Mouse (Mus musculus): ENCODE results near the gene Olfr1051.

DNA sequence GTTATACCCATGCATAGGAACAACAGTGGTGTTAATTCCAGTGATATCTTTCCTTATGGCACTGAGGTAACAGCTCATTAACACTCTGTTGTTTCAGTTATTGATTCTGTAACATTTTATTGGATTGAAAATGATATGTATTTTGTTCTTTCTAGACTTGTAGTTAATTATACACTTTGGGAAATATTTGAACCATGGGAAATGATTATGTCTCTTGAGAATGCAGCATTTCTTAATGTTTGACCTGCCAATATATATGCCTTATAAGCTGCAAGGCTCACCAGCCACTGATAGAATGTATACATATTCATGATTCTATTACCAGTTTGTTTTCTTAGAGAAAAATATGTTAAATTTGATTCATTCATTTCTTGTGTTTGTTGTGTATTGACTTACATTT, 13.3 kb upstream of the Olfr1051 start, which contains the start of gene Olfr1052:
- TF ChIP-seq POLR2A (IDR thresholded peaks at IDR 0.05; ENCODE audit: low read depth, low read length), result no peak
- no peak for TF ChIP-seq CTCF (IDR thresholded peaks at IDR 0.05; ENCODE audit: extremely low read depth, insufficient read depth, insufficient read length, insufficient replicate concordance)

Measured in spleen, adult 2 months (tissue).